Mouse (Mus musculus) hindbrain, embryonic 15.5 days (tissue): Measurements from ENCODE around the gene Ace. TPM values are rescaled to one million over a fixed set of nuclear protein-coding genes. Genes with fewer than 3 reads are reported as not detected.

Source experiments
- ATAC-seq: fragments of 200-750 bp; cut with Nextera tagmentation; 2 replicates; pipeline ENCODE4 v1.8.0; 2017; ENCODE audit warnings: low read depth, moderate number of reproducible peaks, moderate TSS enrichment; ENCODE audit not compliant: low FRiP score
- H3K27ac ChIP-seq: fragments of 300-500 bp; sonication (generic); replicated peaks from 2 replicates; pipeline ENCODE4 v1.5.1; 2015; ENCODE audit warnings: mild to moderate bottlenecking, inconsistent platforms
- H3K27me3 ChIP-seq: fragments of 300-500 bp; sonication (generic); 2 replicates; pipeline ENCODE4 v1.6.1; 2015; ENCODE audit warnings: control low read depth, inconsistent platforms
- H3K36me3 ChIP-seq: fragments of 300-500 bp; sonication (generic); 2 replicates; pipeline ENCODE4 v1.6.1; 2015; ENCODE audit warnings: control low read depth, inconsistent platforms
- H3K4me1 ChIP-seq: fragments of 300-500 bp; sonication (generic); replicated peaks from 2 replicates; pipeline ENCODE4 v1.6.1; 2015; ENCODE audit warnings: control low read depth, inconsistent platforms
- H3K4me2 ChIP-seq: fragments of 300-500 bp; sonication (generic); 2 replicates; pipeline ENCODE4 v1.6.1; 2015; ENCODE audit warnings: moderate library complexity, mild to moderate bottlenecking, inconsistent platforms
- H3K4me3 ChIP-seq: fragments of 300-500 bp; sonication (generic); 2 replicates; pipeline ENCODE4 v1.5.1; 2015; ENCODE audit warnings: mild to moderate bottlenecking, inconsistent platforms
- H3K9ac ChIP-seq: fragments of 300-500 bp; sonication (generic); 2 replicates; pipeline ENCODE4 v1.6.1; 2015; ENCODE audit warnings: inconsistent platforms
- H3K9me3 ChIP-seq: fragments of 300-500 bp; sonication (generic); 2 replicates; pipeline ENCODE4 v1.6.1; 2016; ENCODE audit warnings: control low read depth, inconsistent platforms
- WGBS: fragments of 180-500 bp; shearing (Covaris S2); methylation state at CpG from one replicate; pipeline ENCODE4 v1.1.7; 2015; 5-methylcytosine and 5-hydroxymethylcytosine counted together
- polyA plus RNA-seq: library from polyadenylated mRNA; unstranded; fragments of >200 nt; fragmentation: Nextera tagmentation; extraction: Ambion mirVana; gene quantifications from 2 replicates; pipeline ENCODE4 v1.2.1, GENCODE M21; 2015

Gene Ace
- polyA plus RNA-seq, 1 experiment from 2014 or later, result 8.0 TPM

DNA sequence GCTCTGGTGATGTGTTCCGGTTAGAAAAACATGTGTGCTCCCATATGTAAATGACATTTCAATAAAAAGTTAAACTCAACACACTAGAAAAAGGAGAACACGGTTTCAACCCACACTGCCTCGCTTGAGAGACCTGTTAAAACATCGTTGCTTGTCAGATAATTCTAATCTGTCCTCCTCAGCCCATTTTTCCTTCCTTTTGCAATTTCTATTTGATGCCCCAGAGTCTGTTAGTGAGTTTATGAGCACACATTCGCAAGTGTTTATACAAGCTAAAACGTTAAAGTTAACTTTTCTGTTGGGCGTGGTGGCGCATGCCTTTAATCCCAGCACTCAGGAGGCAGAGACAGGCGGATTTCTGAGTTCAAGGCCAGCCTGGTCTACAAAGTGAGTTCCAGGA, 67.2 kb downstream of the Ace start:
- no peak for ATAC-seq

DNA sequence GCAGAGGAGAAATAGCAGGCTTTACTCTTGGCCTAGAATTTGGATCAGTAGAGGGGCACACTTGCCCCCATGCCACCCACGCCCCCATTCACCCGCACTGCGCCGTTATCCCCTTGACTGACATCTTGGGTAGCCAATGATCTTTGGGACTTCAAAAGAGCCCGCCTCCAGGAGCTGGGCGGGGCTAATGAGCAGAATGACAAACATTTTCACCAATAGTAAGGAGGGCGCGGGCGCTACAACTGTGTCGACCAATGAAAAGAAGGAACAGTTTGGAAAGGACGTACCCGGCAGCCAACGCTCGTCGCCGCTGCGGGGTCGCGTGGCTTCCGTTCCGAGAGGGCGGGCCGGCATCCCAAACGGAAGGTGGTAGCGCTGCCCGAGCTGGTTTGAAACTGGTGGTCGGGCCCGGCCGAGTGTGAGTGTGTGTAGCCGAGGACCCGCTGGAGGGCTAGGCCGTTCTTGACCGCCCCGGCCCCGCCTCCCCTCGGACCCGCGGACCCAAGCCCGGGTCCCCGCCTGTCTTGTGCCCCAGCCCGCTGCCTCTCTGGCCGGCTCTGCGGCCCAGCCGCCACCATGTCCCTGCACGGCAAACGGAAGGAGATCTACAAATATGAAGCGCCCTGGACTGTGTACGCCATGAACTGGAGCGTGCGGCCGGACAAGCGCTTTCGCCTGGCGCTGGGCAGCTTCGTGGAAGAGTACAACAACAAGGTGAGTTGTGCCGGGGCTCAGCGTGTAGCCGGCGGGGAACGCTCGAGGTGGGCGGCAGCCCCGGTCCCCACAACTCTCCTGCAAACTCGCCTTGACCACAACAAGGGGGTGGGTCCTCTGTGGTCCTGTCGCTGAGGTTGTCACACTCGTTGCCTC, 69.0 kb downstream of the Ace start, which contains the start of gene Dcaf7:
Dcaf7 (plus strand) TSS at position 325 of the 870 bp plus-strand sequence.
- no peaks in the 10 kb centered on the region for H3K36me3 ChIP-seq
- H3K27me3 ChIP-seq, result no peaks in the 10 kb centered on the region
- peak; percentile 98 for ATAC-seq
- H3K9me3 ChIP-seq, result no peaks in the 10 kb centered on the region
- peak within 1 kb of the TSS; percentile 88 for H3K9ac ChIP-seq
- H3K4me2 ChIP-seq, result peak within 1 kb of the TSS; percentile 78
- peak within 1 kb of the TSS; percentile 92 for H3K4me3 ChIP-seq
- peak within 1 kb of the TSS; percentile 94 for H3K27ac ChIP-seq
- H3K4me1 ChIP-seq, result peaks cover 36% of the 10 kb centered on the region
- WGBS, result under 1% methylated on average over 66 of the region's 66 CpGs

More for the DNA sequence above, 67.2 kb downstream of the Ace start:
- H3K27ac ChIP-seq, result no peak overlapping the region
- H3K9ac ChIP-seq, result no peak overlapping the region
- no peaks in the 10 kb centered on the region for H3K36me3 ChIP-seq
- WGBS, result 90% methylated on average over 9 of the region's 9 CpGs
- no peak overlapping the region for H3K4me2 ChIP-seq
- peaks cover 29% of the 10 kb centered on the region for H3K4me1 ChIP-seq
- H3K9me3 ChIP-seq, result no peaks in the 10 kb centered on the region
- no peaks in the 10 kb centered on the region for H3K27me3 ChIP-seq
- no peak overlapping the region for H3K4me3 ChIP-seq

DNA sequence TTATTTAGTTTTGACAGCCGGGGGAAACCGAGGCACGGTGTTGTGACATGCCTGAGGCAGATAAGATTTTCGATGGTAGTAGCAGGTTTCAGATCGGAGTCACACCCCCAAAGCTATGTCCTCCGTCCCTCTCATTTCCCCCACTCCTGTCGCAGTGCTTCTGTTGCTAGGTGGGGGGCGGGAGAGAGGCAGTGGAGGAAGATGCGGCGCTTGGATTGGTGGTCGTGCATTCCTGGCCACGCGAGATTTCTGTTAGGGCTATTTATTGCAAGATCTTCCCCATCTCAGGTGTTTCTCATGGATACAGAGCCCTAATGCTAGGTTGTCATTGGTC, 69.6 kb downstream of the Ace start:
- peak overlapping the region; percentile 94 for H3K27ac ChIP-seq
- H3K4me1 ChIP-seq, result peaks cover 36% of the 10 kb centered on the region
- no peaks in the 10 kb centered on the region for H3K9me3 ChIP-seq
- H3K4me3 ChIP-seq, result peak overlapping the region; percentile 92
- peak overlapping the region; percentile 78 for H3K4me2 ChIP-seq
- no peaks in the 10 kb centered on the region for H3K27me3 ChIP-seq
- H3K36me3 ChIP-seq, result no peaks in the 10 kb centered on the region
- WGBS, result under 1% methylated on average over 13 of the region's 13 CpGs
- ATAC-seq, result peak; percentile 43
- H3K9ac ChIP-seq, result peak overlapping the region; percentile 88

Other genes starting within 250 kb of the Ace start
- 54.9 and 58.4 TPM in 2 replicates for gene Cyb561, start 14.6 kb upstream of the Ace start, polyA plus RNA-seq
- not detected in 2 replicates for gene Ace3, start 26.7 kb downstream of the Ace start, polyA plus RNA-seq
- gene Kcnh6, start 40.2 kb downstream of the Ace start, polyA plus RNA-seq, result 2.2 and 2.5 TPM in 2 replicates
- 154 and 158 TPM in 2 replicates for gene Dcaf7, start 68.9 kb downstream of the Ace start, polyA plus RNA-seq
- 7.1 and 7.6 TPM in 2 replicates for gene Taco1, start 98.1 kb downstream of the Ace start, polyA plus RNA-seq
- 13.2 and 14.1 TPM in 2 replicates for gene Map3k3, start 116.7 kb downstream of the Ace start, polyA plus RNA-seq
- 0.65 TPM in 1 of 2 replicates, not detected in the other for gene Gm10840, start 192.9 kb downstream of the Ace start, polyA plus RNA-seq
- 162 and 167 TPM in 2 replicates for gene Limd2, start 192.9 kb downstream of the Ace start, polyA plus RNA-seq
- gene Strada, start 234.2 kb downstream of the Ace start, polyA plus RNA-seq, result 27.9 and 28.7 TPM in 2 replicates
- gene Ccdc47, start 248.4 kb downstream of the Ace start, polyA plus RNA-seq, result 94.5 and 101 TPM in 2 replicates
- gene Ddx42, start 249.0 kb downstream of the Ace start, polyA plus RNA-seq, result 77.9 and 81.9 TPM in 2 replicates